Mouse (Mus musculus): ENCODE measurements at regions not wholly inside any gene's neighbourhood (a gene's known extent, or its start where the extent isn't known, plus 50 kb on each side); places are given as distances from the start of the nearest gene placed in this dataset.
A peak's percentile ranks its signal among the peaks of the same experiment; 100 is the strongest.

DNA sequence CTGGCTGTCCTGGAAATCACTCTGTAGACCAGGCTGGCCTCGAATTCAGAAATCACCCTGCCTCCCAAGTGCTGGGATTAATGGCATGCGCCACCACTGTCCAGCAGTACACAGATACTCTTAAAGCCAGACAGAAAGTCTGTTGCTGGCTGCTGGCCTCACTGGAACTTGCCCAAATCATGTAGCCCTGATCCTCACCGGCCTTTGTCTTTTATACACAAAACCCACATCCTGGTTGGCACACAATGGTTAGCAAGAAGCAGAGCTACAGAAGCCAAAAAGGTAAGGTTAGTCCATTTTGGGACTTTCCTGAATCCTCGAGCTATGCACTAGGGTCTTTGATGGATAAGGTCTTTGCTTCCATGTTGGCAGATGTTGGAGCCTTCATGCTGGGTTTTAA, 157.2 kb upstream of the Trim24 start:
- H3K27ac ChIP-seq (ENCODE audit: insufficient read depth, low read depth, low read length), result no peak overlapping the region
- no peaks in the 10 kb centered on the region for H3K27me3 ChIP-seq (ENCODE audit: control insufficient read depth, insufficient read depth, low read length)
- H3K4me1 ChIP-seq (ENCODE audit: control insufficient read depth, insufficient read depth, insufficient read length, low read length), result peaks cover 4% of the 10 kb centered on the region; the same call in 1 of the 2 replicates
- H3K36me3 ChIP-seq (ENCODE audit: control insufficient read depth, insufficient read depth, low read length), result no peaks in the 10 kb centered on the region
- TF ChIP-seq POLR2A (IDR thresholded peaks at IDR 0.05; ENCODE audit: low read depth, low read length), result no peak
- TF ChIP-seq CTCF (IDR thresholded peaks at IDR 0.05; ENCODE audit: extremely low read depth, insufficient read length, insufficient replicate concordance, low read depth, low read length), result no peak
- 72% methylated on average over 4 of the region's 4 CpGs for WGBS
- no peak overlapping the region for H3K4me3 ChIP-seq (ENCODE audit: low read depth, low read length)

DNA sequence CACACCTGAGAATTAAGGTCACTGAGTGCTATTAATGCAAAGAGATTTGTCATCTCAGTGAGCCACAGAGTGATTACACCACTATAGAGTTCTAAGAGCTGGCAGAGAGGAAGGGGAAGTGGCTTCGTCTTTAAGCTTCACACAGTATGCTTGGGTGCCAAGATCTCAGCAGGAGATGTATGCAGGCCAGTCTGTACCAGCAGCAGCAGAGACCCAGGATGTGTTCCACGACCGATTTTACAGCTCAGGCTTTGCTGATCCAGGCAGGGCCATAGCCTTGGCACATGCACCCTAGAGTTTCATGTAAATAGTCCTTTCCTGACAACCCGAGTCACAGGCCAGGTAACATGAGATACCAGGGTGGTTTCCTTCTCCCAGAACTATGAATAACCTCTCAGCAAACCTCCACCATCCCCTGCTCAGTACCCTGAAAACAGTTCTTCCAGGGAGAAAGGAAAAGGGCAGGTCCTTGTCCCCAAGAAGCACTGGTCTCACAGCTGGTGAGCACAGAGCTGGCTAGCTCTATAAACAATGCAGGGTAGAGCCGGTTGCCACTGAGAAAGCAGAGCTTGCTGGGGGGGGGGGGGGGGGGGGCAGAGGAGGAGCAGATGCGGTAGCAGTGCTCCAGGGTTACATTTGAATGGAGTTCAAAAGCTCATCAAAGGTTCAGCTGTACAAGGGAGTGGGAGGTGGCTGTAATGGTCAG, 156.2 kb upstream of the Trim24 start:
- Histone ChIP-seq H3K4me1 (ENCODE audit: control insufficient read depth, insufficient read depth, insufficient read length, low read length) (peaks cover 4% of the 10 kb centered on the region; the same call in 1 of the 2 replicates), H3K36me3 (ENCODE audit: control insufficient read depth, insufficient read depth, low read length) (no peaks in the 10 kb centered on the region), H3K27me3 (ENCODE audit: control insufficient read depth, insufficient read depth, low read length) (no peaks in the 10 kb centered on the region), H3K27ac (ENCODE audit: insufficient read depth, low read depth, low read length) (no peak overlapping the region), H3K4me3 (ENCODE audit: low read depth, low read length) (no peak overlapping the region)
- TF ChIP-seq CTCF (IDR thresholded peaks at IDR 0.05; ENCODE audit: extremely low read depth, insufficient read length, insufficient replicate concordance, low read depth, low read length) (no peak), POLR2A (IDR thresholded peaks at IDR 0.05; ENCODE audit: low read depth, low read length) (no peak)
- WGBS, result 34% methylated on average over 6 of the region's 6 CpGs

DNA sequence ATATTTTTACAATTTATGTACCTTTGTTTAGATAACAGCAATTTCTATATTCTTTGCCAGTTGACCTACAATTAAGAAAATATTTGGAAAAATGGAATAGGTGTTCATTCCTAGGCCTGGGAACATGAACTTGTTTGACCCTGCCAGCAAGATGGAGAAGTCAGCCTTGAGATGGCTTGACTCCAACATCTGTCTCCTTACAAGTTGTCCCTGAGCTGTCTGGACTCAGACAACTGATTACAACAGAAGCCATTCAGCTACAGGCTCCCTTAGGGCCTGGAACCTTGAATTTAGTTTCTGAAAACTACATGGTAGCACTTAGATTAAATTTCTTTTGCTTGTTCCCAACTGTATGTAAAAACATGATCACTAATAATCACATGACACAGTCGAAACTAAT, 148.9 kb upstream of the Trim24 start:
- WGBS, result 29% methylated on average over 1 of the region's 1 CpGs
- Histone ChIP-seq H3K4me1 (ENCODE audit: control insufficient read depth, insufficient read depth, insufficient read length, low read length) (peaks cover 6% of the 10 kb centered on the region; the same call in 1 of the 2 replicates), H3K36me3 (ENCODE audit: control insufficient read depth, insufficient read depth, low read length) (no peaks in the 10 kb centered on the region), H3K4me3 (ENCODE audit: low read depth, low read length) (no peak overlapping the region), H3K27ac (ENCODE audit: insufficient read depth, low read depth, low read length) (no peak overlapping the region), H3K27me3 (ENCODE audit: control insufficient read depth, insufficient read depth, low read length) (no peaks in the 10 kb centered on the region)
- TF ChIP-seq CTCF (IDR thresholded peaks at IDR 0.05; ENCODE audit: extremely low read depth, insufficient read length, insufficient replicate concordance, low read depth, low read length) (no peak), POLR2A (IDR thresholded peaks at IDR 0.05; ENCODE audit: low read depth, low read length) (no peak)

DNA sequence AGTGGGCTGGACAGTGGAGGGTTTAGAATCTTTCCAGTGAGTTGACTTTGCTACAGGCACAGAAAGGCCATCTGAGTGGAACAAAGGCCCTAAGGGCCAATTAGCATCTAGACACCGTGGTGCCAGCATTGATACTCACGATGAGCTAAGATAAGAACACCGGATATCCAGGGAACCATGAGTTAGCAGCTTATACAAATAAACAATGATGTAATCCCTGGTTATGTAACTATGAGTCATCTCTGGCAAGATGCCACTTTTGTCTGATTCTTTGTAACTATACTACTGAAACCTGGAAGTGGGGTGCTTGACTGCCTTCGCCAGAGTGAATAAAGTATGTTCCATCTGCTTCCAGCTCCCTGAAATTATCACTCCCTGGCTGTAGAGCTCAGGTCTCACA, 147.3 kb upstream of the Trim24 start:
- TF ChIP-seq CTCF (IDR thresholded peaks at IDR 0.05; ENCODE audit: extremely low read depth, insufficient read length, insufficient replicate concordance, low read depth, low read length) (no peak), POLR2A (IDR thresholded peaks at IDR 0.05; ENCODE audit: low read depth, low read length) (no peak)
- H3K4me1 ChIP-seq (ENCODE audit: control insufficient read depth, insufficient read depth, insufficient read length, low read length), result peaks cover 6% of the 10 kb centered on the region; the same call in 1 of the 2 replicates
- no peak overlapping the region for H3K4me3 ChIP-seq (ENCODE audit: low read depth, low read length)
- WGBS, result 25% methylated on average over 4 of the region's 4 CpGs
- peak overlapping the region; percentile 40 for H3K27ac ChIP-seq (ENCODE audit: insufficient read depth, low read depth, low read length)
- no peaks in the 10 kb centered on the region for H3K27me3 ChIP-seq (ENCODE audit: control insufficient read depth, insufficient read depth, low read length)
- no peaks in the 10 kb centered on the region for H3K36me3 ChIP-seq (ENCODE audit: control insufficient read depth, insufficient read depth, low read length)

DNA sequence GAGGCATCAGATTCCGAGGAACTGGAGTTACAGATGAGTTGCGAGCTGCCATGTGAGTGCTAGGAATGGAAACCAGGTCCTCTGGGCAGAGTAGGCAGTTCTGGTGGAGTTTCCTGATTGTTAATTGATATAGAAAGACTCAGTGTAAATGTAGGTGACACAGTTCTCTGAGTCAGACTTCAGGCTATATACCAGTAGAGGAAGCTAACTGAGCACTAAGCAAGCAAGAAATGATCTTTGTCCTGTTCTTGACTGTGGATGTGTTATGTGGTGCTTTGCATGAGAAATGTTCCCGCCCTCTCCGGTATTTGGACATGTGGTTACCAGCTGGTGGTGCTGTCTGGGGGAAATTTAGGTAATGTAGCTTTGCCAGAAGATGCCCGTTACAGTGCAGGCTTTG, 146.4 kb upstream of the Trim24 start:
- Histone ChIP-seq H3K27me3 (ENCODE audit: control insufficient read depth, insufficient read depth, low read length) (no peaks in the 10 kb centered on the region), H3K4me1 (ENCODE audit: control insufficient read depth, insufficient read depth, insufficient read length, low read length) (peaks cover 6% of the 10 kb centered on the region; the same call in 1 of the 2 replicates), H3K36me3 (ENCODE audit: control insufficient read depth, insufficient read depth, low read length) (no peaks in the 10 kb centered on the region), H3K27ac (ENCODE audit: insufficient read depth, low read depth, low read length) (peak overlapping the region; percentile 45), H3K4me3 (ENCODE audit: low read depth, low read length) (no peak overlapping the region)
- no peak for TF ChIP-seq POLR2A (IDR thresholded peaks at IDR 0.05; ENCODE audit: low read depth, low read length)
- TF ChIP-seq CTCF (IDR thresholded peaks at IDR 0.05; ENCODE audit: extremely low read depth, insufficient read length, insufficient replicate concordance, low read depth, low read length), result no peak
- 96% methylated on average over 5 of the region's 5 CpGs for WGBS

DNA sequence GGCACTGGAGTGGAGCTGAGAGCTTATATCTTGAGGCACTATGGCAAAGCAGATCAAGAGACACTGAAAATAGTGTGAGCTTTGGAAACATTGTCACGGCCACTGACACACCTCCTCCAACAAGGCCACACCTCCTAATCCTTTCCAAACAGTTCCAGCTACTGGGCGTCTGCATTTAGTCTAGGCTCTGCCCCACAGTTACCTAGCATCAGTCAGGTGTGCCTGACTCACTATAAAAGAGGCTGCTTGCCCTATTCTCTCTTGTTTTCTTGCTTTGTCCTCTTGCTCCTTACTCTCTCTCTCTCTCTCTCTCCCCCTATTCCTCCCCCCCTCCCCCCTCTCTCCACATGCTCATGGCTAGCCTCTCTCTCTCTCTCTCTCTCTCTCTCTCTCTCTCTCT, 142.0 kb upstream of the Trim24 start:
- Histone ChIP-seq H3K36me3 (ENCODE audit: control insufficient read depth, insufficient read depth, low read length) (no peaks in the 10 kb centered on the region), H3K4me1 (ENCODE audit: control insufficient read depth, insufficient read depth, insufficient read length, low read length) (no peaks in the 10 kb centered on the region), H3K27ac (ENCODE audit: insufficient read depth, low read depth, low read length) (no peak overlapping the region), H3K27me3 (ENCODE audit: control insufficient read depth, insufficient read depth, low read length) (no peaks in the 10 kb centered on the region), H3K4me3 (ENCODE audit: low read depth, low read length) (no peak overlapping the region)
- 92% methylated on average over 2 of the region's 2 CpGs for WGBS
- TF ChIP-seq POLR2A (IDR thresholded peaks at IDR 0.05; ENCODE audit: low read depth, low read length) (no peak), CTCF (IDR thresholded peaks at IDR 0.05; ENCODE audit: extremely low read depth, insufficient read length, insufficient replicate concordance, low read depth, low read length) (no peak)

DNA sequence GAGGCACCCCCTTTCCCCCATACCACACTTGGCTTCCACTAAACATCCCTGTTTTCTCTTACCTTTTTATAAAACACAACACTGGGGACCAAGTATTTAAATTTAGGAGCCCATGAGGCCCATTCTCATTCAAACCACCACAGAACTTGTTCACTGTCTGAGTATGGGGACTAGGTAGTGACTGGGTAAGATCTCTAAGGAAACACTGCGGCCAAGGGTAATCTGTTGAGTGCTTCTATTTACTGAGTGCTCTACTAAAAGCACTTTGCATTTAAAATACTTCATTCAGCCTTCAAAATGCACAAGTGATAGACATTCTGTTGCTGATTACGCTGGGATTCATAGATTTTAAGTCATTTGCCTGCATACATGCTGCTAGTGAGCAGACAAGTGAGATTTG, 141.4 kb upstream of the Trim24 start:
- Histone ChIP-seq H3K4me3 (ENCODE audit: low read depth, low read length) (no peak overlapping the region), H3K27ac (ENCODE audit: insufficient read depth, low read depth, low read length) (no peak overlapping the region), H3K36me3 (ENCODE audit: control insufficient read depth, insufficient read depth, low read length) (no peaks in the 10 kb centered on the region), H3K27me3 (ENCODE audit: control insufficient read depth, insufficient read depth, low read length) (no peaks in the 10 kb centered on the region), H3K4me1 (ENCODE audit: control insufficient read depth, insufficient read depth, insufficient read length, low read length) (no peaks in the 10 kb centered on the region)
- TF ChIP-seq CTCF (IDR thresholded peaks at IDR 0.05; ENCODE audit: extremely low read depth, insufficient read length, insufficient replicate concordance, low read depth, low read length) (no peak), POLR2A (IDR thresholded peaks at IDR 0.05; ENCODE audit: low read depth, low read length) (no peak)
- 100% methylated on average over 2 of the region's 2 CpGs for WGBS

Measured in small intestine, adult 2 months (tissue).